Mouse (Mus musculus) cerebellum, adult 11 months (tissue): Measurements from ENCODE around the gene Gm2a.
"Not testable (repeated sequence)": the region's sequence is repeated elsewhere in the genome, so short reads cannot be mapped to it uniquely, and the experiment has no call there.

Source experiments
- DNase-seq: peaks from one replicate; pipeline ENCODE4 v3.0.0; 2022

Gm2a gene

GRCm38 (mm10) chr11:55097463-55098188 is at the start of gene Gm2a:
Gene Gm2a, plus strand, starts transcription at chr11:55098115.
- DNase-seq = peak; percentile 95

GRCm38 (mm10) chr11:55050837-55051510 is 46.9 kb upstream of the Gm2a start:
- no peak for DNase-seq

GRCm38 (mm10) chr11:55057511-55057910 is 40.4 kb upstream of the Gm2a start:
- DNase-seq = no peak

GRCm38 (mm10) chr11:55060802-55061201 is 37.1 kb upstream of the Gm2a start:
- no peak for DNase-seq

- no peak for DNase-seq
Observed at GRCm38 (mm10) chr11:55062856-55063255, 35.1 kb upstream of the Gm2a start.

- no peak for DNase-seq
Observed at GRCm38 (mm10) chr11:55066921-55067320, 31.0 kb upstream of the Gm2a start.

GRCm38 (mm10) chr11:55069023-55069422 is 28.9 kb upstream of the Gm2a start:
- no peak for DNase-seq

- no peak for DNase-seq
Observed at GRCm38 (mm10) chr11:55071344-55071743, 26.6 kb upstream of the Gm2a start.

- no peak for DNase-seq
Observed at GRCm38 (mm10) chr11:55072467-55072866, 25.4 kb upstream of the Gm2a start.

- DNase-seq = no peak
Observed at GRCm38 (mm10) chr11:55073191-55073590, 24.7 kb upstream of the Gm2a start.

GRCm38 (mm10) chr11:55075602-55076001 is 22.3 kb upstream of the Gm2a start:
- peak; percentile 74 for DNase-seq

GRCm38 (mm10) chr11:55076234-55076633 is 21.7 kb upstream of the Gm2a start:
- no peak for DNase-seq

GRCm38 (mm10) chr11:55077331-55078231 is 20.3 kb upstream of the Gm2a start, which contains the start of gene Ccdc69:
Gene Ccdc69, minus strand, starts transcription at chr11:55078131.
- peak; percentile 48 for DNase-seq

GRCm38 (mm10) chr11:55078502-55078901 is 19.4 kb upstream of the Gm2a start:
- no peak for DNase-seq

GRCm38 (mm10) chr11:55079180-55079579 is 18.7 kb upstream of the Gm2a start:
- DNase-seq = no peak

GRCm38 (mm10) chr11:55081206-55081605 is 16.7 kb upstream of the Gm2a start:
- DNase-seq = no peak

GRCm38 (mm10) chr11:55084629-55085028 is 13.3 kb upstream of the Gm2a start:
- no peak for DNase-seq

GRCm38 (mm10) chr11:55085396-55085795 is 12.5 kb upstream of the Gm2a start:
- no peak for DNase-seq

GRCm38 (mm10) chr11:55087006-55087405 is 10.9 kb upstream of the Gm2a start:
- peak; percentile 69 for DNase-seq

- no peak for DNase-seq
Observed at GRCm38 (mm10) chr11:55089892-55090291, 8.0 kb upstream of the Gm2a start.

- no peak for DNase-seq
Observed at GRCm38 (mm10) chr11:55093096-55093495, 4.8 kb upstream of the Gm2a start.

- DNase-seq = not testable (repeated sequence)
Observed at GRCm38 (mm10) chr11:55096296-55096695, 1.6 kb upstream of the Gm2a start.

GRCm38 (mm10) chr11:55096731-55097462 is 1.0 kb upstream of the Gm2a start:
- DNase-seq = no peak
